Mouse (Mus musculus) ES-E14 (cell line): ENCODE measurements around the gene Gm49359.
"Not testable (repeated sequence)": the region's sequence is repeated elsewhere in the genome, so short reads cannot be mapped to it uniquely, and the experiment has no call there.

Experiments
- CHD2 ChIP-seq: IDR thresholded peaks from 2 replicates; pipeline ENCODE4 v1.6.1; 2014; ENCODE audit warnings: mild to moderate bottlenecking, low read depth, low read length, inconsistent platforms
- HCFC1 ChIP-seq: IDR thresholded peaks from 2 replicates; pipeline ENCODE4 v1.6.1; 2012; ENCODE audit warnings: low read length, inconsistent platforms, borderline replicate concordance; ENCODE audit not compliant: insufficient read depth
- MAFK ChIP-seq: IDR thresholded peaks from 2 replicates; pipeline ENCODE4 v1.6.1; 2014; ENCODE audit warnings: mild to moderate bottlenecking, low read depth, low read length, inconsistent platforms; ENCODE audit not compliant: insufficient read depth
- ZC3H11A ChIP-seq: IDR thresholded peaks from 2 replicates; pipeline ENCODE4 v1.6.1; 2012; ENCODE audit warnings: low read depth, mild to moderate bottlenecking, inconsistent platforms, low read length, borderline replicate concordance
- ZNF384 ChIP-seq: IDR thresholded peaks from 2 replicates; pipeline ENCODE4 v1.6.1; 2012; ENCODE audit warnings: low read depth, low read length, inconsistent platforms

DNA sequence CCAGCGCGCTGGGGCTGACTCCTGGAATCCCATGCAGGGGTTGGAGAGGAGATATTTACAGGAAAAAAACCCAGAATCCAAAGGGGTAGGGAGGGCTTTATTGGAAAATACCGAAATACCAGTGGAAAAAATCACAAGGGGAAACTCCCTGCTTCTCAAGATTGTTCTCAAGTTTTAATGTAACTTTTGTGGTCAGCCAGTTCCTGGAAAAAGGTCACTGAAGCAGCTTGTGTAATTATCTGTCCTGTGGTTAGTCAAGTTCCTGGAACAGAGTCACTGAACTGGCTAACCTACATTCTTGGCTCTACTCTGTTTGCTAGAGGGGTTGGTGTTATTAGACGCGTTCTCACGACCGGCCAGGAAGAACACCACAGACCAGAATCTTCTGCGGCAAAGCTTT, 6.0 kb upstream of the Gm49359 start:
- not testable (repeated sequence) for TF ChIP-seq ZC3H11A, ZNF384, MAFK, HCFC1, CHD2
